Mouse (Mus musculus) small intestine, adult 2 months (tissue): Measurements from ENCODE around the gene Gm7029. TPM values are rescaled to one million over a fixed set of nuclear protein-coding genes. Genes with fewer than 3 reads are reported as not detected.
"Not testable (repeated sequence)": the region's sequence is repeated elsewhere in the genome, so short reads cannot be mapped to it uniquely, and the experiment has no call there.

Source experiments
- H3K27ac ChIP-seq: fragments of 200-500 bp; 2 replicates; pipeline ENCODE4 v1.5.1; 2012; ENCODE audit warnings: low read depth, low read length, control low read depth, inconsistent platforms; ENCODE audit not compliant: insufficient read depth
- H3K27me3 ChIP-seq: fragments of 200-500 bp; 2 replicates; pipeline ENCODE4 v1.6.1; 2012; ENCODE audit warnings: mild to moderate bottlenecking, moderate library complexity, low read length, inconsistent platforms; ENCODE audit not compliant: control insufficient read depth, insufficient read depth
- H3K36me3 ChIP-seq: fragments of 200-500 bp; 2 replicates; pipeline ENCODE4 v1.6.1; 2012; ENCODE audit warnings: mild to moderate bottlenecking, low read length, control low read depth, inconsistent platforms; ENCODE audit not compliant: control insufficient read depth, insufficient read depth
- H3K4me1 ChIP-seq: fragments of 200-500 bp; 2 replicates; pipeline ENCODE4 v1.6.1; 2012; ENCODE audit warnings: low read length, inconsistent platforms, mixed read lengths; ENCODE audit not compliant: control insufficient read depth, insufficient read depth, insufficient read length
- H3K4me3 ChIP-seq: fragments of 200-500 bp; 2 replicates; pipeline ENCODE4 v1.5.1; 2012; ENCODE audit warnings: low read depth, mild to moderate bottlenecking, control low read depth, inconsistent platforms, low read length, moderate library complexity
- CTCF ChIP-seq: fragments of 200-500 bp; IDR thresholded peaks from 2 replicates; pipeline ENCODE4 v1.5.1; 2012; ENCODE audit warnings: low read depth, mild to moderate bottlenecking, control low read depth, inconsistent platforms, low read length, moderate library complexity, mixed read lengths; ENCODE audit not compliant: insufficient replicate concordance, insufficient read length; ENCODE audit errors: extremely low read depth
- POLR2A ChIP-seq: fragments of 200-500 bp; IDR thresholded peaks from 2 replicates; pipeline ENCODE4 v1.6.1; 2012; ENCODE audit warnings: low read depth, mild to moderate bottlenecking, control low read depth, inconsistent platforms, low read length, moderate library complexity
- WGBS: fragments of 180-500 bp; shearing (Covaris S2); methylation state at CpG from one replicate; pipeline ENCODE4 v1.1.7; 2018; 5-methylcytosine and 5-hydroxymethylcytosine counted together
- polyA plus RNA-seq: library from polyadenylated mRNA; depleted of rRNA; stranded (reverse); fragments of >200 nt; gene quantifications from 2 replicates; pipeline ENCODE4 v1.2.3, GENCODE M21; 2012; rRNA removed

Gm7029 gene
- polyA plus RNA-seq = not detected in 2 replicates

DNA sequence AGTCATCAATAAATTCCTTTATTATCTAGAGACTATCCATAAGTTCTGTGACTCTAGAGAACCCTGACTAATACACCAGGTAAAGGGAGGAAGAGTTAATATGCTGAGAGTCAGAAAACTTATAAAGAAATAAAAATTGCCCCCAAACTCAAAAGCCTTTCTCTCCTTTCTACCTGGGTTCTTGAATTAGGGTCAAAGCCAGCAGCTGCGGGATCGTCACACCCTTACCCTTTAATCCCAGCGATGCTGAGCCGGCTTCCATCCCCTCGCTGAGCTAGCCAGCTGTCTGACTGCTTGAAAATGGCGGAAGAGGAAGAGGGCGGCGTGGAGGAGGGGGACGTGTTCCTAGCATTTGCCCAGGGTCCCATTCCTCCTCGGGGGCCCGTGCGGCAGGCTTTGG lies at the start of gene Gm7029:
Gene Gm7029, plus strand, starts transcription at position 301 of the 400 bp plus-strand sequence.
- H3K27ac ChIP-seq, H3K27me3 ChIP-seq, H3K4me1 ChIP-seq, H3K36me3 ChIP-seq, H3K4me3 ChIP-seq: not testable (repeated sequence)
- WGBS = 89% methylated on average over 6 of the region's 12 CpGs

DNA sequence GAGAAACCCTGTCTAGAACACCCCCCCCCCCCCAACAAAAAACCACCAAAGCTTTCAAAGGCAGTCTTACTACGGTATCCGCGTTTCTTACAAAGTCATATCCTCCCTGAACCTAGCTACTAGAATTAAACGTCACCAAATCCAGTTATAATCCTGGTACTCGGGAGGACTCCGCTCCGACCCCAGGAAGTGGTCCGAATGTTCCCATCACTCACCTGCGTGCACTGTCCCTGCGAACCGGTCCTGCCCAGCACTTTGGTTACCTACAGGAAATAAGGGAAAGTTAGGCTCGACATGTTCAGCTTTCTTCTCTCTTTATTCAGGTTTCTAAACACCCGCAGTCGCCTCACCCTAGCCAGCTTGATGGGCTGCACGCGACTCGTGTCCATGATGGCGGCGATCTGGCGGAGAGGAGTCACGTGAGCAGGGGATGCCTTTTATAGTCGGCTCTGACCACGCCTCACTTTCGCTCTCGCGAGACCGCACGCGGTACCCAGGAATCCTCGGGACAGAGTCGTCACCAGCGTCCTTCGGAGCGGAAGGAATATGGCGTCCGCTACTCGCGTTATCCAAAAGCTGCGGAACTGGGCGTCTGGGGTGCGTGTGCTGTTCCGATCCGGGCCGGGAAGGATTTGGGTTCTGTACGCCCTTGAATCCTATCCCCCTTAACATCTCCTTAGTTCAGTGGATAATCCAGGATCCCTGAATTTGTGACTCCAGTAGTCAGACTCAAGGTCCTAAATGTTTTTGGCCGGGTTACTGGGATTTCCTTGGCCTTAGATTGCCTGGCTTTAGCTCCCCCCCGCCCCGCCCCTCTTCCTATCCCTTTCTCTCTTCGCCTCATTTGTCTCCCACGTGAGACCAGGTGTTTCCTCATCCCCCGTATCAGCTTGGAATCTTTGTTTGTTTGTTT lies 49.3 kb upstream of the Gm7029 start, which contains the start of the genes Rps28 and Ndufa7:
Gene Rps28, minus strand, starts transcription at position 479 of the 913 bp plus-strand sequence.
Gene Ndufa7, plus strand, starts transcription at position 489 of the 913 bp plus-strand sequence.
- WGBS = under 1% methylated on average over 51 of the region's 51 CpGs
- peaks cover 26% of the 10 kb centered on the region for H3K36me3 ChIP-seq

DNA sequence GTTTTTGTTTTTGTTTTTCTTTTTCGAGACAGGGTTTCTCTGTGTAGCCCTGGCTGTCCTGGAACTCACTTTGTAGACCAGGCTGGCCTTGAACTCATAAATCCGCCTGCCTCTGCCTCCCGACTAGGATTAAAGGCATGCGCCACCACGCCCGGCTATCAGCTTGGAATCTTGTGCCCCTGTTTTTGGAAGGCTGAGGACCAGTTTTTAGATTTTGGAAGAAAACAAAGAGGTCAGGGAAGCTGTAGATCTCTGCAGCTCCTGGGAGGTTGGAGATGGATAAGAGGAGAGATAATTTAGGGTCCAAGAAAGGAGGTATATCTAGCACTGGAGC lies 48.7 kb upstream of the Gm7029 start:
- H3K36me3 ChIP-seq = peaks cover 30% of the 10 kb centered on the region
- H3K27me3 ChIP-seq, H3K27ac ChIP-seq: not testable (repeated sequence)
- WGBS = 3% methylated on average over 6 of the region's 6 CpGs
- peaks cover 17% of the 10 kb centered on the region for H3K4me1 ChIP-seq
- H3K4me3 ChIP-seq = peak overlapping the region; percentile 87

More for the DNA sequence above, 49.3 kb upstream of the Gm7029 start, which contains the start of the genes Rps28 and Ndufa7:
- Histone ChIP-seq H3K4me1 (peaks cover 13% of the 10 kb centered on the region), H3K27ac (peak within 1 kb of the TSS; percentile 68), H3K27me3 (no peaks in the 10 kb centered on the region), H3K4me3 (peak within 1 kb of the TSS; percentile 87)
- TF ChIP-seq POLR2A (peak; percentile 82), CTCF (no peak)

DNA sequence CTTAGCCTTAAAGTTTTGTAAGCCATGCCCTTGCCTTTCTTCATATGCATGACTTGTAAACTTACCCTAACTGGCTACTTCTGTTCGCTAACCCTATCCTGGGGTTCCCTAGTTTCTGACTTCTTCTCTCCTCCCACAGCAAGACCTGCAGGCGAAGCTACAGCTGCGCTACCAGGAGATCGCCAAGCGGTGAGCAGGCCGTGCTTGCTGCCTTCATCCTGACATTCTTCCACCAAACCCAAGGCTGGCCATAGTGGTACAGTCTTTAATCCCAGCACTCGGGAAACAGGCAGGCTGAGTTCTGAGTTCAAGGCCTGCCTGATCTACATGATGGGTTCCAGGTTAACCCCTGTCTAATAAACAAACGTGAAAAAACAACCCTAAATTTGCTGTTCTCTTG lies 48.2 kb upstream of the Gm7029 start:
- Histone ChIP-seq H3K27me3 (no peaks in the 10 kb centered on the region), H3K36me3 (peaks cover 35% of the 10 kb centered on the region), H3K27ac (no peak overlapping the region), H3K4me1 (peaks cover 17% of the 10 kb centered on the region), H3K4me3 (no peak overlapping the region)
- 73% methylated on average over 8 of the region's 8 CpGs for WGBS
- no peak for TF ChIP-seq CTCF
- TF ChIP-seq POLR2A = no peak

DNA sequence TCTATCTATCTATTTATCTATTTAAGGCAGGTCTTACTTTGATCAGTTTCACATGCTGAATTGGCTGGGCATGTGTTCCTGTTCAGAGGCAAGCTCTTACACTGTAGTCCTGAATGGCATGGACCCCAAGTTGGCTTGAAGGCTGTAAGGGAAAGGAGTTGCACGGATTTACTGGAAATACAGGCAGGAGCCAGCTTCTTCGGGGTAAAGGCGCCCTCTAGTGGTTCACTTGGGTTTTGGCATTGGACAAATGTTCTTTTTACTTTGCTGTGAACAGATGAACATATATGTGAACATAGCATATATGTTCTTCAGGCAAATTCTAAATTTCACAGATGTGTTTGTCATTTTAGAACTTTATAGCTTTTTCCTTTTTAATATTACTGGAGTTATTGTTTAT lies 46.8 kb upstream of the Gm7029 start:
- TF ChIP-seq CTCF (peak; percentile 70; the same call in 1 of the 2 replicates), POLR2A (no peak)
- peaks cover 39% of the 10 kb centered on the region for H3K36me3 ChIP-seq
- H3K4me1 ChIP-seq = peaks cover 17% of the 10 kb centered on the region
- WGBS = 0% methylated on average over 3 of the region's 3 CpGs
- no peak overlapping the region for H3K27ac ChIP-seq
- no peak overlapping the region for H3K4me3 ChIP-seq
- H3K27me3 ChIP-seq = no peaks in the 10 kb centered on the region

DNA sequence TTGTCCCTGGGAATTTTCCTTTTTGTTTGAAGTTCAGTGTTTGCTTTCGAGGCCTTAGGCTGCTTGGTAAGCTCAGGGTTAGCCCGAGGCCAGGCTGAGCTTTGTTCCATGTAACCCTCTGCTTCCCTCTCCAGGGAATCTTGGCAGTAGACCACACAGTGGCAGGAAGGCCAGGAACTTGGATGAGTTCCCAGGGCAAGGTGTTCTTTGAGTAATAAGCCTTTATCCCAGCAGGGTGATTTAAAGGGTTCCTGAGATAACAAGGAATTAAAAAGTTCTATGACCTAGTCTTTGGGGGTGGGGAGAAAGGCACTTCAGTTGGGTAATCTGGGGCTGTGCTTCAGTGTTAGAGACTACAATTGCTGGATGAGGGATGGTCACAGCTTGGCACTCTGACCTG lies 44.7 kb upstream of the Gm7029 start:
- Histone ChIP-seq H3K27ac (no peak overlapping the region; the same call in 1 of the 2 replicates), H3K36me3 (peaks cover 42% of the 10 kb centered on the region), H3K4me1 (peaks cover 10% of the 10 kb centered on the region), H3K27me3 (no peaks in the 10 kb centered on the region), H3K4me3 (no peak overlapping the region)
- TF ChIP-seq CTCF = no peak
- TF ChIP-seq POLR2A = no peak
- WGBS = 17% methylated on average over 2 of the region's 2 CpGs

DNA sequence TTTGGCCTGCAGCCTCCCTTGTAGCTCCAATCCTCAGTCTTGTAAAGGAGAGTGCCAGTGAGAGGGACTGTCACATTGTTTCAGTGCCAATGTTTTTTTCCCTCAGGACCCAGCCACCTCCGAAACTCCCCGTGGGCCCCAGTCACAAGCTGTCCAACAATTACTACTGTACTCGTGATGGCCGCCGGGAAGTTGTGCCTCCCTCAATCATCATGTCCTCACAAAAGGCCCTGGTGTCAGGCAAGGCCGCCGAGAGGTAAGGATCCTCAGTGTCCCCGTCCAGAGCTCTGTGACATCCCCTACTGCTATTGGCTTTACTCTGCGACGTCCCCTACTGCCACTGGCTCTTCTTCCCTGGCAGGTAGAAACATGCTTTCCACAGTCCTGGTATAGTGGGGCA lies 44.1 kb upstream of the Gm7029 start:
- H3K27ac ChIP-seq = no peak overlapping the region
- no peaks in the 10 kb centered on the region for H3K27me3 ChIP-seq
- peaks cover 10% of the 10 kb centered on the region for H3K4me1 ChIP-seq
- H3K36me3 ChIP-seq = peaks cover 47% of the 10 kb centered on the region
- H3K4me3 ChIP-seq = no peak overlapping the region
- WGBS = 74% methylated on average over 10 of the region's 10 CpGs
- TF ChIP-seq CTCF (no peak), POLR2A (no peak)
